Mouse (Mus musculus) layer of hippocampus, postnatal 25 days (tissue): Measurements from ENCODE around the gene Txnrd1. TPM values are rescaled to one million over a fixed set of nuclear protein-coding genes. Genes with fewer than 3 reads are reported as not detected.

ENCODE experiments used
- DNase-seq, 2 experiments: peaks; one replicate each; pipeline ENCODE4 v3.0.0; 2022; ENCODE audit warnings: mixed read lengths in 2 of 2, low spot score in 1 of 2; ENCODE audit errors: extremely low spot score in 1 of 2
- total RNA-seq, 2 experiments: library from RNA; stranded (reverse); gene quantifications; 2 replicates each; pipeline ENCODE4 v1.2.3; 2021

Gene Txnrd1
- total RNA-seq, 2 experiments from 2014 or later = 45.5 to 55.2 TPM

- DNase-seq = no peak
Measured at GRCm38 (mm10) chr10:82863106-82863680, 29.4 kb downstream of the Txnrd1 start.

DNA sequence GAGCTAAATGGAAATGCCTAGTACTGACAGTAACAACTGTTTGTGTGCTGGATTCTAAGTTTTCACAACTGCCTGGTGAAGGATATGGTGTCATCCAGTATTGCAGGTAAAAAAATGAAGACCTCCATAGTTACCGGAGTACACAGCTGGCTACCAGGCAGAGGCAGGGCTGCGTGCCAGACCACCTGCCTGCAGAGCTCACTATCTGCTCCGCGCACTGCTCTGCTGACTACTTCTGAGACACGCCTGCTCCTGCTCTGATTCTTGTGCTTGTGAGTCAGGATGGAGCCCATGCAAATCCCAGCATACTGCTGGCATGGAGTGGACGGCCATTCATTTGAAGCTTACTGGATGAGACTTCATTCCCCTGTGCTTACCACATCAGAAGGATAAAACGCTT is 30.1 kb downstream of the Txnrd1 start:
- no peak for DNase-seq

DNA sequence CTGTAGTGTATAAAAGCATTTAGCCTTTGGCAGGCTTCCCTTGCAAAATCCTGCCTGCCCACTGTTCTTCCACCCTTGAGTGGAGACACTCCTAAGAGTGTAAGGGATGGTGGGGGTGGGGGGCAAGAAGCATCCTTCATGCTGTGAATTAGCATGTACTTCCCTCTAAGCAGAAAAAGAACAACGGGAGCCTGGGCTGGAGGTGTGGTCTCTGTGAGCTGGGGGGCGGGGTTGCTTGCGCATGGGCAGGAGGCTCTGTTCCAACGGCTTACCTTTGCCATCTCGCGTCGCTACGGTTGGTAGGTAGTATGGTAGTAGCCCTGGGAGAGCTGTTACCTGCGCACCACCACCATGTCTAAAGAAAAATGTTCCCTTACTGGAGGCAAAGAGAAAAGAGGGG is 32.6 kb downstream of the Txnrd1 start, which contains the start of gene Eid3:
Gene Eid3 (plus strand): TSS at position 271 of the 400 bp plus-strand sequence.
- no peak for DNase-seq

- no peak for DNase-seq
Measured at GRCm38 (mm10) chr10:82866832-82867231, 33.1 kb downstream of the Txnrd1 start.

DNA sequence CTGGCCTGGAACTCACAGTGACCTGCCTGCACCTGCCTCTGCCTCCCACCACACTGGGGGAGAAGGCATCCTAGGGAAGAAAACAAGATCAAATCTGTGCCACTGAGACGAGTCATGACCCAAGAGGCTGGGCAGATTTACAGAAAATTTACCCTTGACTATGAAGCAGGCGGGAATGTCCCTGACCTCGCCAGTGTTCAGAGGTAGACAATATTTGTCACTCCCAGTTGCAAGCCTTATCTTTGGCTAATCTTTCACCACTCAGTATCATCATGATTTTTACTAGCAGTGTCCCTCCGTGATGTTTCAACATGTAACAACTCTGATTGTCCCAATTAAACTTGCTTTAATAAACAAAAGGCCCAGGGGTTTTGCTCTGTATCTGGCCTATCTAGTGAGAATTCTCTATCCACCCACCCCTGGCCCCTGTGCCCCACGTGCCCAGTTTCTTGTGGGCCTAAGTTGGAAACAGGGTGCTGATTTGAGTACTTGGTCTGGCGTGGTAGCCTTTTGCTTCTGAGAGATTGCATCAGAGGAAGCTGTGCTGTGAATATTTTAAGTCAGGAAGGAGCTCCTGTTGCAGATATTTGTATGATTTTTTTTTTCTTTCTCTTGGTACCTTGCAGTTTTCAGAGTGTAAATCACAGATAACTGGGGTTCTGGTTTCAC is 34.8 kb downstream of the Txnrd1 start:
- no peak for DNase-seq

DNA sequence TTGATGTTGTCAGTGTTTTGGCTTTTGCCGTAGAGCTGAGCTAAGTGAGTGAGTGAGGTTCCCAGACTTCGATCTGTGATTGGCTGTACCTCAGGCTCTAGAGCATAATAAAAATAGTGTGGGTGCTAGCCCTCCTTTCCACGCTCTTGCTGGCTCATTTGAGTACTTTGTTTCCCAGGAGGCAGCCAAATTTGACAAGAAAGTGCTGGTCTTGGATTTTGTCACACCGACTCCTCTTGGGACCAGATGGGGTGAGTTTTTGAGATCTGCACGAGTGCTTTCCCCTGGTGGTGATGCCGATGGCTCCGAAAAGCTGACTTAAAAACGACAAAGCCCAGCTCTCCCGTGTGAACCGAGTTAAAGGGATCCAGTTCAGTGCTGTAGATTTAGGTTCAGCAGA is 41.7 kb downstream of the Txnrd1 start:
- no peak for DNase-seq

GRCm38 (mm10) chr10:82876076-82876796 is 42.5 kb downstream of the Txnrd1 start:
- peak in 1 of 2 experiments; percentile 56 for DNase-seq

GRCm38 (mm10) chr10:82887354-82887753 is 53.6 kb downstream of the Txnrd1 start:
- DNase-seq = no peak

DNA sequence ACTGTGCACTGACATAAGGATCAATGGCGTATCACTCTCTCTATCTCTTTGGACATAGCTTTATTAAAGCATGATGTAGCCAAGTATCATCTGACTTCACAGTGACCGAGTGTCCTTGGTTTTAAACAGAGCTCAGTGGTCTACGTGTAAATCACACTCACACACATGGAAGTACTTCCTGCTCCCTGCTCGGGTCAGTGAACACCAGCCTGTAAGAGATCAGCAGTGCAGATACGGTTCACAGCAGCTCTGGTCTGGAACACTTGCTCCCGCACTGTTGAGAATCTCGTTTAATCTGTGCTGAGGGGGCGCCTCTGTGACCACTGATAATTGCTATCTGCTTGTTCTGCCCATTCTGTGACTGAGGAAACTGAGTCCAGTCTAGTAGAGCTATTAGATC is 54.8 kb downstream of the Txnrd1 start:
- no peak for DNase-seq

DNA sequence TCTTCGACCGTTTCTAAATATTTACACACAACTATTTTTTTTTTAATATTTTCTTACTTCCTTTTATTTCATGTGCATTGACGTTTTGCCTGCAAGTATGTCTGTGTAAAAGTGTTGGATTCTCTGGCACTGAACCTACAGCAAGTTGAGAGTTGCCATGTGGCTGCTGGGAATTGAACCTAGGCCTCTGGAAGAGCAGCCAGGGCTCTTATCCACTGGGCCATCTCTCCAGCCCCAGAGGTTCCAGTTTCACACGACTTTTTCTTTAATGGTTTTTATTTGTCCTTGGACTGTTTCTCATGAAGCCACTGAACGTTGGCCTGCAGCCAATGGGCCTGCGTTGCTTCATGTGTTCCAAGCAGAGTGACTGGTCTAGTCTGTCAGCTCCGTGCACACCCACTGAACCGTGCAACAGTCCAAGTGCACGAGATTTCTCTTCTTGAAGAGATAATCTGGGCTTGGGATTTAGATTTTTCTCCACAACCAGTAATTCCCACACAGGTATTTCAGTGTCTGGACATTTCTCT is 55.8 kb downstream of the Txnrd1 start:
- no peak for DNase-seq

DNA sequence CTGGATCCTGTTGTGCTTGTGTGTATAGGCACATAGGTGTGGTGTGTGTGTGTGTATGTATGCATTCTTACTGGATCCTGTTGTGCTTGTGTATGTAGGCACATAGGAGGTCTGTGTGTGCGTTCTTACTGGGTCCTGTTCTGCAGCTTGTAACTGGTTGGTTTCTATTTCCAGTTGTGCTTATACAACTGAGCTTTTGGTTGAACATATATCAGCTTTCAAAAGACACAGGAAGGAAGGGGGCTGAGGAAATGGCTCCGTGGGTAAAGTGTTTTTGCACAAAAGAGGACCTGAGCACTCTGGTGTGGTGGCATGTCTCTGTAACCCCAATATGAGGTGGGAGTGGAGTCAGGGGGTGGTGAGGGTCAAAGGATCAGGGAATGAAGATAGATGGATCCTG is 57.2 kb downstream of the Txnrd1 start:
- no peak for DNase-seq

GRCm38 (mm10) chr10:82891427-82891826 is 57.7 kb downstream of the Txnrd1 start:
- DNase-seq = no peak

DNA sequence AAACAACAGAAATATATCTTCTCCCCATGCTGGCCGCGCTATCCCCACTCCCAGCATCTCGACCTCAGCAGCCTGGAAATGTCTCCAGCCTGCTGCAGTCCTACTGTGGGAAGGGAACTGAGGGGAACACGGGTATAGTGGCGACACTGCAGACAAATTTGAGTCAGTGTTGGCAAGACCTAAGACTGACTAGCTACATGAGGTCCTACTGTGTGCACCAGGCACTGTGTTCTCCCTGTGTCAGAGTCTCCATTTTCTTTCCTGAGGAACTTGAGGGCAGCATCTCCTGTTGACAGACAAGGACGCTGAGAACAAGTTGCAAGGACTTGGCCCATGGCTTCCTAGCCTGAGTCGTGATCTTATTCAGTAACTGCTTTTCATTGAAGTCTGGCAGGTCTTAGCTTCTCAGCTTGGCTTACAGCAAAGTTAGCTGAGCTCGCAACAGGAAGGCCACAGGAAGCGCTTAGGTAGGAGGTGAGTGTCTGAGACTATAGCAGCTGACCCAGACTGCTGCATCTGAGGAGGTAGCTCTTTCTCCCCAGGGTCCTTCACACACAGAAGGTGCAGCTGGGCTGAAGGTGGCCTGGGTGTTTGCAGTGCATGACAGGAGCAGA is 58.8 kb downstream of the Txnrd1 start:
- no peak for DNase-seq

DNA sequence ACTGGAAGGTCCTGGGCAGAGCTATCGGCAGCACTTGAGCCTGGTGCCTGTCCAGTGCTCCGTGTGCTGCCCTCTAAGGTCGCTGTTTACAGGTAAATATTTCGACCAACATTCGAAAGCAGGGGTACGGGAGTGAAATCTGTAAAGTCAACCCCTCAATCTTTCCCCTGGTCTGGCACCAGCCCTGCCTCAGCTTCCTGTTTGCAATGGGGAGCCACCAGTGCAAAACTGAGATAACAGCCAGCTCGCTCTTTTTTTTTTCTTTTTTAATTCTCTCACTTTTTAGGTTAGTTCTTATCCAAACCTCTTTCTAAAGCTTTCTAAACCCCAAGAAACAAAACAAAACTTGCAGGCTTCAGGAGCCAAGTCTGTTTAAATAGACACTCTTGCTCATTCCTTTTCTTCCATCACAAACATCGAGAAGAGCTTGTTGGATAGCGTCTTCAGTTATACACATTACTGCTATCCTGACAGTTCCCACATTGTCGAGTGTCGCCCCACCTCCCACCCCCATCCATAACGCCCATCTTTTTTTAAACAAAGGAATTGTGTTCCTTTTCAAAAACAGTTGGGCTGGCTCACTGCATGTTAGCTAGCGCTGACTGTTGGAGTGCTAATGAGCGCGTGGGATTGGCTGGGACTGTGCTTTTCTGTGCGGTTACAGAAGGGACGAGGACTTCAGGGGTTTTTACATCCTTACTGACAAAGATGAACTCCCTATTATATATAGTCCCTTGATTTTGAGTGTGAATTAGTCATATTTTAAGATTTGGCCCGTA is 60.3 kb downstream of the Txnrd1 start:
- no peak for DNase-seq

- DNase-seq = no peak
Measured at GRCm38 (mm10) chr10:82897936-82898335, 64.2 kb downstream of the Txnrd1 start.

GRCm38 (mm10) chr10:82898893-82899292 is 65.1 kb downstream of the Txnrd1 start:
- no peak for DNase-seq

DNA sequence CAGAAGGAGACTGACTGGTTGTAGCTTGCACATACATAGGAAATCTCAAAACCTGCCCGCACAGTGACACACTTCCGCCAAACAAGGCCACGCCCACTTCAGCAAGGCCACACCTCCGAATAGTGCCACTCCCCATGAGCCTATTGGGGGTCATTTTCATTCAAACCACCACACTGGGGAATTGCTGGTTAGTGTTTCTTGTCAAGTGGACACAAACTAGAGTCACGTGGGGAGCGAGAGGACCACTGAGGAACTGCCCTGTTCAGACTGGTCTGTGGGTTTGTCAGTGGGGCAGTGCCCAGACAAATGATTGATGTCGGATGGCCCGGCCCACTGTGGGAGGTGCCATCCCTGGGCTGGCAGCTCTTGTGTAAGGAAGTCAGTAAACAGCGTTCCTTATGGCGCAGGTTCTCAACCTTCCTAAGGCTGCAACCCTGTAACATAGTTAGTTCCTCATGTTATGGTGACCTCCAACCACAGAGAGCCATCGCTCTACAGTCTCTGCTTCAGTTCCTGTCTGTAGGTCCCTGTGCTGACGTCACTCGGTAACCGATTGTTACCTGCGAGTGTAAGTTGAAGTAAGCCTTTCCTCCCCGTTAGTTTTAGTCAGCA is 66.2 kb downstream of the Txnrd1 start:
- no peak for DNase-seq

GRCm38 (mm10) chr10:82900546-82900945 is 66.8 kb downstream of the Txnrd1 start:
- no peak for DNase-seq

- DNase-seq = peak; percentile 86 to 98
Measured at GRCm38 (mm10) chr10:82901436-82901835, 67.7 kb downstream of the Txnrd1 start.

- DNase-seq = no peak
Measured at GRCm38 (mm10) chr10:82908526-82908925, 74.8 kb downstream of the Txnrd1 start.
